Mouse (Mus musculus): ENCODE measurements around the gene Hs3st5. TPM values are rescaled to one million over a fixed set of nuclear protein-coding genes. Genes with fewer than 3 reads are reported as not detected.

Hs3st5 gene
- polyA plus RNA-seq (2015; fragmentation: Nextera tagmentation; extraction: Ambion mirVana), result 0.05 TPM in 1 of 2 replicates, not detected in the other

DNA sequence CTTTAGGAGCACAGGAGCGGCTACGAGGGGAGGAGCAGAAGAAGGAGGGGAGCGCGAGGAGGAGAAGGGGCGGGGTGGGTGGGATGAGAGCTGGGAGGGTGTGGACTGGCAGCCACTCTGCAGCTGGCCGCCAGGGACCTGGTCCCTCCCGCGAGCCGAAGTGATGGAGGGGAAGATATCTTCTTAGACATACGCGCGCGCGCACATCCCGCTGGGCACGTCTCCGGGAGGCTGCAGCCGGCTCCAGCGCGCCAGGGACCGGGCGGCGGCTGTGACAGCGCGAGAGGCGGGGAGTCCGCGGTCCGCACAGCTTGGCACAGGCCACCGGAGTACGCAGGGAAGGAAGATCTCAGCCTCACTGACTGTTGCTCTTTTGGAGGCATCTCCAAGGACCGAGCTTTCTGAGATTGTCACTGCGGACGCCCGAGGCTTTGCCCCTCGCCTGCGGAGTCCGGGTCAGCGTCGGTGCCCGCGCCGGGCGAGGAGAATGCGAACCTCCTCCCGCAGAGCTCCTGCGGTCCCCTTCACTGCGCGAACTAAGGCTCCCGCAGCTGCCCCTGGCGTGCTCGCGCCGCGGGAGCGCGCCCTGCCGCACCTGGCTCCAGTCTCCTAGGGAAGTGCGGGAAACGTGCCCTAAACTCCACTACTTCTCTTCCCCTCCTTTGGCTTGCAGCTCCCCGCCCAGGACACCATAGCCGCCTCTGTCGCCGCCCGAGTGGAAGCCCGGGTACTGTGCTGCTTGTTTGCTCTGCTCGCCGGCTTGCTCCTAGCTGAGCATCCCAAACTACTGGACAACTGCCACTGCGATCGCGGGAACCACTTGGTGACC lies at the start of gene Hs3st5:
Gene Hs3st5 (plus strand): TSS at position 88 of the 829 bp plus-strand sequence.
- Histone ChIP-seq H3K27ac (ENCODE audit: low read length) (no peak within 1 kb of the TSS), H3K36me3 (ENCODE audit: insufficient read depth, low read length) (no peaks in the 10 kb centered on the region), H3K27me3 (replicated peaks; ENCODE audit: insufficient read depth, low read length) (peaks cover 15% of the 10 kb centered on the region; the same call in 1 of the 2 replicates), H3K4me2 (replicated peaks; ENCODE audit: low read depth, low read length) (peak within 1 kb of the TSS; percentile 65), H3K9ac (replicated peaks; ENCODE audit: low read depth) (no peak within 1 kb of the TSS), H3K4me3 (ENCODE audit: low read depth, low read length) (peak within 1 kb of the TSS; percentile 43), H3K9me3 (ENCODE audit: low read length) (no peaks in the 10 kb centered on the region), H3K4me1 (ENCODE audit: insufficient read depth, low read depth, low read length) (no peaks in the 10 kb centered on the region; the same call in 1 of the 2 replicates)
- no peak for TF ChIP-seq CTCF (IDR thresholded peaks at IDR 0.05)
- no peak for TF ChIP-seq EP300 (IDR thresholded peaks at IDR 0.05)
- peak; percentile 34 for DNase-seq (ENCODE audit: low spot score)
- under 1% methylated on average over 58 of the region's 71 CpGs for WGBS
- peak; percentile 55 for ATAC-seq

DNA sequence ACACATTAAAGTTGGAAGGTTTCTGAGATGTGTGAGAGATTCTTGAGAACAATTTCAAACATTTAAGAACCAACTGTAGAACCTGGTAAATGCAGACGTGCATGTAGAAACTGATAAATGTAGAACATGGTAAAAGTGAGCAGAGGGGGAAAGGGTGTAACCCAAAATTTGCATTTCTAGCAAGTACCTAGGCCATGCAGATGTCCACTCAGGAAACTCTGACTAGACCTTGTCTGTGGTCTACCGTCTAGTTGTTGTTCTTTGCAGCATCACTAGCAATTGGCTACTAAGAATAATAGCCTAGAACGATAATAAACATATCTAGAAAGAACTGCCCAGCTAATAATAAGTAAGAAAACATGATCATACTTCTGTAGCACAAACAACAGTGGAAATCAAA lies 38.0 kb upstream of the Hs3st5 start:
- H3K4me1 ChIP-seq (ENCODE audit: insufficient read depth, low read depth, low read length), result no peaks in the 10 kb centered on the region
- H3K36me3 ChIP-seq (ENCODE audit: insufficient read depth, low read length), result no peaks in the 10 kb centered on the region
- WGBS, result 87% methylated on average over 3 of the region's 3 CpGs
- TF ChIP-seq CTCF (IDR thresholded peaks at IDR 0.05) (no peak), EP300 (IDR thresholded peaks at IDR 0.05) (no peak)
- no peak overlapping the region for H3K4me2 ChIP-seq (replicated peaks; ENCODE audit: low read depth, low read length)
- no peak overlapping the region for H3K4me3 ChIP-seq (ENCODE audit: low read depth, low read length)
- H3K27ac ChIP-seq (ENCODE audit: low read length), result no peak overlapping the region
- H3K9me3 ChIP-seq (ENCODE audit: low read length), result no peaks in the 10 kb centered on the region
- DNase-seq (ENCODE audit: low spot score) (no peak), ATAC-seq (no peak)
- H3K27me3 ChIP-seq (replicated peaks; ENCODE audit: insufficient read depth, low read length), result no peaks in the 10 kb centered on the region
- no peak overlapping the region for H3K9ac ChIP-seq (replicated peaks; ENCODE audit: low read depth)

DNA sequence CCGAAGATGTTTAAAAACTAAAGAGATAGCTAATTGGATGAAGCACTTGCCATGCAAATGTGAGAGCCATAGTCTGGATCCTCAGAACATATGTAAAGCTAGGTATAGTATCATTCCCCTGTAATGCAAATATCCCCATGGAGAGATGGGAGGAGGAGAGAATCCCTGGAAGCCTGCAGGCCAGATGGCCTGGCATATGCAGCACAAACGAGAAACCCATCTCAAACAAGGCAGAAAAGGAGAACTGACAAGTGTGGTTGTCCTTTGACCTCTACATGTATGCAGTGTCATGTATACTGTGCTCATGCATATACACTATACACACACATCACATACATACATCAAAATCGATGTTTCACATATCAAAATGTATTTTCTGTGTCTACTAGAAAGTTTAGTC lies 35.5 kb upstream of the Hs3st5 start:
- DNase-seq (ENCODE audit: low spot score) (no peak), ATAC-seq (no peak)
- Histone ChIP-seq H3K4me1 (ENCODE audit: insufficient read depth, low read depth, low read length) (no peaks in the 10 kb centered on the region), H3K9ac (replicated peaks; ENCODE audit: low read depth) (no peak overlapping the region), H3K36me3 (ENCODE audit: insufficient read depth, low read length) (no peaks in the 10 kb centered on the region), H3K27ac (ENCODE audit: low read length) (no peak overlapping the region), H3K27me3 (replicated peaks; ENCODE audit: insufficient read depth, low read length) (no peaks in the 10 kb centered on the region), H3K9me3 (ENCODE audit: low read length) (no peaks in the 10 kb centered on the region), H3K4me3 (ENCODE audit: low read depth, low read length) (no peak overlapping the region), H3K4me2 (replicated peaks; ENCODE audit: low read depth, low read length) (no peak overlapping the region)
- 59% methylated on average over 3 of the region's 3 CpGs for WGBS
- TF ChIP-seq EP300 (IDR thresholded peaks at IDR 0.05) (no peak), CTCF (IDR thresholded peaks at IDR 0.05) (no peak)

DNA sequence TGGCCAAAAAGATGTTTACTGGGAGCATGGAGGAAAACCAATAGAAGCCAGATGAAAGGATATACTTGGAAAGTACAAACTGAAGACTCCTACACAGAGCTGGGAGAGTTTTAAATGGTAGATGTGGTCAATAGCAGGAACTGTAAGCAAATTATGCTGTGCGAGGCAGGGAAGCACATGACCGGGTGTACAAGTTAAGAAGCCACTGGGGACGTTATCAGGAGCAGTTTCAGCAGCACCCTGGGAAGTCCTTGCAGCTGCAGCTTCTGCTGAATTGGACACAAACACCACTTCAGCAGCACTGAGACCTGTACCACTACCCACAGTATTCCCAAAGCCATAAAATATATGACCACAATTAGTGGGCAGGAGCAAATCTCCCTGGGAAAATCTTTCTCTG lies 31.8 kb upstream of the Hs3st5 start:
- 51% methylated on average over 3 of the region's 3 CpGs for WGBS
- H3K9ac ChIP-seq (replicated peaks; ENCODE audit: low read depth), result no peak overlapping the region
- no peak for ATAC-seq
- no peaks in the 10 kb centered on the region for H3K27me3 ChIP-seq (replicated peaks; ENCODE audit: insufficient read depth, low read length)
- DNase-seq (ENCODE audit: low spot score), result no peak
- no peak overlapping the region for H3K27ac ChIP-seq (ENCODE audit: low read length)
- no peak overlapping the region for H3K4me3 ChIP-seq (ENCODE audit: low read depth, low read length)
- no peak overlapping the region for H3K4me2 ChIP-seq (replicated peaks; ENCODE audit: low read depth, low read length)
- H3K9me3 ChIP-seq (ENCODE audit: low read length), result no peaks in the 10 kb centered on the region
- H3K4me1 ChIP-seq (ENCODE audit: insufficient read depth, low read depth, low read length), result no peaks in the 10 kb centered on the region
- TF ChIP-seq CTCF (IDR thresholded peaks at IDR 0.05), result no peak
- no peak for TF ChIP-seq EP300 (IDR thresholded peaks at IDR 0.05)
- H3K36me3 ChIP-seq (ENCODE audit: insufficient read depth, low read length), result no peaks in the 10 kb centered on the region

DNA sequence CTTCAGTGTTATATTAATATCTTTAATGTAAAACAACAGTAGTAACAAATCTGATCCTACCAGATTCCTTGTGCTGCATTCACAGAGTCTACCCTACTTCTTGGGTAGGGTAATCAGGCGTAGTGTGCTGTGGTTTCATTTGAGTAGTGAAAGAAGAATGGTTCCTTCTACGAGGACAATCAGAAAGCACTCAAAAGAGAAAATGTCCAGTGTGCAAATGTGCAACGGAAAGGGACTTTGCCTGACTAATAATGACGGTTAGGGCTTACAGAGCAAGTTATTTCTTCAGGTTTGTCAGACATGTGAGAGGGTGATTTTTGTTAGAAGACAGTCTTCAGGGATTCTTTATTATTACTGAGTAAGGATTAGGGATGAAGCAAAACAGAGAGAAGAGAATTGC lies 29.1 kb upstream of the Hs3st5 start:
- 72% methylated on average over 4 of the region's 4 CpGs for WGBS
- H3K4me2 ChIP-seq (replicated peaks; ENCODE audit: low read depth, low read length), result no peak overlapping the region
- ATAC-seq (no peak), DNase-seq (ENCODE audit: low spot score) (no peak)
- H3K36me3 ChIP-seq (ENCODE audit: insufficient read depth, low read length), result no peaks in the 10 kb centered on the region
- H3K27me3 ChIP-seq (replicated peaks; ENCODE audit: insufficient read depth, low read length), result no peaks in the 10 kb centered on the region
- H3K27ac ChIP-seq (ENCODE audit: low read length), result no peak overlapping the region
- H3K4me3 ChIP-seq (ENCODE audit: low read depth, low read length), result no peak overlapping the region
- H3K9me3 ChIP-seq (ENCODE audit: low read length), result no peaks in the 10 kb centered on the region
- TF ChIP-seq EP300 (IDR thresholded peaks at IDR 0.05) (no peak), CTCF (IDR thresholded peaks at IDR 0.05) (no peak)
- H3K4me1 ChIP-seq (ENCODE audit: insufficient read depth, low read depth, low read length), result no peaks in the 10 kb centered on the region
- H3K9ac ChIP-seq (replicated peaks; ENCODE audit: low read depth), result no peak overlapping the region

DNA sequence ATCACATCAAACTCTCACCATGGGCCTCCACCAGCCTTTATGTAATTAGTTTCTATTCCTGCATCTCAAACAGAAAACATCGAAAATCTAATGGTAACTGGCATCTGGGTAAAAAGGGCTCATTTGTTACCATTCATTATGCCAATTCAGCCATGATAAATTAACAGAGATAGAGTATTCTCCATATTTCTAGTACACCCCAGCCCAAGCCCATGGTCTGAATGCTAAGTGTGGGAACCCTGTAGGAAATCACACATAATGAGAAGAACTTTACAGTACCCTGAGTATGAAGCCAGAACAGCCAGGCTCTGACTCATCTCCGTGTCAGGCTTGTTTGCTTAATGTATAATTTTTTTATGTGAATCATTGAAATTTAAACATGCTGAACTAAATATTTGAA lies 23.3 kb upstream of the Hs3st5 start:
- no peaks in the 10 kb centered on the region for H3K36me3 ChIP-seq (ENCODE audit: insufficient read depth, low read length)
- WGBS, result 54% methylated on average over 2 of the region's 2 CpGs
- no peak for DNase-seq (ENCODE audit: low spot score)

More for the DNA sequence above, 23.3 kb upstream of the Hs3st5 start:
- no peak for ATAC-seq
- H3K4me1 ChIP-seq (ENCODE audit: insufficient read depth, low read depth, low read length), result no peaks in the 10 kb centered on the region
- no peak overlapping the region for H3K9ac ChIP-seq (replicated peaks; ENCODE audit: low read depth)
- H3K9me3 ChIP-seq (ENCODE audit: low read length), result no peaks in the 10 kb centered on the region
- H3K4me3 ChIP-seq (ENCODE audit: low read depth, low read length), result no peak overlapping the region
- H3K27me3 ChIP-seq (replicated peaks; ENCODE audit: insufficient read depth, low read length), result no peaks in the 10 kb centered on the region
- no peak overlapping the region for H3K27ac ChIP-seq (ENCODE audit: low read length)
- TF ChIP-seq EP300 (IDR thresholded peaks at IDR 0.05), result no peak
- no peak for TF ChIP-seq CTCF (IDR thresholded peaks at IDR 0.05)
- no peak overlapping the region for H3K4me2 ChIP-seq (replicated peaks; ENCODE audit: low read depth, low read length)

Measured in lung, postnatal 0 days (tissue).